Mouse (Mus musculus): ENCODE data around the gene D1Ertd622e. TPM values are rescaled to one million over a fixed set of nuclear protein-coding genes. Genes with fewer than 3 reads are reported as not detected.

The D1Ertd622e gene
- polyA plus RNA-seq, 1 experiment: 17.1 TPM

DNA sequence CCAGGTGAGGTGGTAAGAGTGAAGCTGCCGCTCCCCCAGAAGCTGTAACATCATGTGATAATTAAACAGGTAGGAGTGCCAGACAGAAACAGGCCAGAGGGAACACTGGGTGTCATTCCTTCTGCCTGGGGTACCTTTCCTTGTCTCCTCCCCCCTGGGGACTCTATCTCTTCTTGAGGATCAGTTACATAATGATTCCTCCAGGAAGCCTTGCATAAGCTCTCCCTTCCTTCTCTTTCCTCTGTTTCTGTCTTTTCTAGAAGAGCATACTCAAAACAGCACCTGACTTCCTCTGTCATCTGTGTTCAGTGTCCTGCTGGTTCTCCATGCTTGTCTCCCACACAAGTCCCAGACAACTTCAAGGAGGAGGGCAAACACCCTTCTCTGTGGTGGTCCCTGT lies 46.3 kb downstream of the D1Ertd622e start:
- Histone ChIP-seq H3K4me1 (ENCODE audit: control insufficient read depth, insufficient read depth, low read length) (no peaks in the 10 kb centered on the region; the same call in 1 of the 2 replicates), H3K4me3 (replicated peaks; ENCODE audit: control insufficient read depth, low read depth, low read length) (no peak overlapping the region), H3K27ac (ENCODE audit: control insufficient read depth, insufficient read depth, low read depth, low read length, poor library complexity) (no peak overlapping the region)
- no peak for TF ChIP-seq POLR2A (IDR thresholded peaks at IDR 0.05; ENCODE audit: borderline replicate concordance, control insufficient read depth, low read depth, low read length)
- 91% methylated on average over 1 of the region's 1 CpGs for WGBS

DNA sequence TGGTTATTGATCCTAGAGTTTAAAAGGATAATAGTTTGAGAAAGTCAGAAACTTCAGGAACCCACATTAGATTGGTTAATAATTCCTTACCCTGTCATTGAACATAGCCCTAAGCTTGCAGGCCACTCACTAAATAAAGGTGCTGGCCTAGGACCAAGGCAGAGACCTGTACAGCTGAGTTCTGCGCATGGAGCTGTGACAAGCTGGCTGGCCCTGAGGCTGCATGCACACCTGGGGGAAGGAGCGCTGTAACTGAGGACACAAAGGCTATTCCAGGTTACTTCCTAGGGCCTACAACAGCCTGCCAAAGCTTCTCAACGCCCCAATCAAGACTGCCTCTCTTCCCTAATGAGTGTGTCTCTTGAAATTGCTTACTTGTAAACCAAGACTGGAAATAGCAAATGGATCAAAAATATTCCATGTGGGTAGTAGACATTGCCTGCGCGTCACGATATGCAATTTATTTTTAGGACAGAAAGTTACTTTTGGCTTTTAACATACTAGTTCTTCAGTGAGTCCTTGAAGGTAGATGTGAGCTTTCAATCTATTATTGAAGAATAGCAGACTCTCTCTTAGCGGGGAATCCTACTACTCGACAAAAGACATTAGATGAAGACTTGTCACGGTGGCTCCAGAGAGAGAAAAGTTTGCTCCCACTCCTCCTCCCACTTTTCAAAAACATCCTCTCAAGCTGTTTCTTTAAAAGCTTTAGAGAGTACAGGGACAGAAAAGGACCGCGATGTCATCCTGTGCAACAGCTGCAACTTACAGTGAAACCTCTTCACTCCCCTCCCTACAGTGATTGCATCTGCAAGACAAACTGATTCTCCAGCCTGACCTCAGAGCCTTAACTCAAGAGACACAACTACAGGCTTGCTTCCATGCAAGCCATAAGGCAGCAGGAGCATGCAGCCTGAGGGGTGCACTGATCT lies 47.1 kb downstream of the D1Ertd622e start:
- Histone ChIP-seq H3K4me1 (ENCODE audit: control insufficient read depth, insufficient read depth, low read length) (no peaks in the 10 kb centered on the region; the same call in 1 of the 2 replicates), H3K27ac (ENCODE audit: control insufficient read depth, insufficient read depth, low read depth, low read length, poor library complexity) (no peak overlapping the region), H3K4me3 (replicated peaks; ENCODE audit: control insufficient read depth, low read depth, low read length) (no peak overlapping the region)
- WGBS: 92% methylated on average over 11 of the region's 11 CpGs
- TF ChIP-seq POLR2A (IDR thresholded peaks at IDR 0.05; ENCODE audit: borderline replicate concordance, control insufficient read depth, low read depth, low read length) (no peak), CTCF (IDR thresholded peaks at IDR 0.05; ENCODE audit: control insufficient read depth, insufficient read depth, low read length) (no peak)

DNA sequence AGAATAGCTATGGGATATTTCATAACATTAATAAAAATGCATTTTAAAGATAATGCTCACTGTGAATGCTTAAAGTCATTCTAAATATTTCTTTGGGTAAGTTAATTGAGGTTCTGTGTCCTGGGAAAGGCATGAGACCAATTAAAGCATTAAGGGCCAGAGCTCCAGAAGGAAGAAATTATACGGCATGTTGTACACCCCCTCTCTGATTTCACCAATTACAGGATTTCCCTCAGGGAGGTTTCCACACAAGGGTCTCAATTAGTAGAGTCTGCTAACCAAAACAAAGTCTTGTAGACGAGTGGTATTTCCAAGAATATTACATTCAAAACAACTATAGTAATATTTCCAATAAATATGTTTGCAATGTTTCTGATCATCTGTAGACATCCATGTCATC lies 50.1 kb downstream of the D1Ertd622e start:
- TF ChIP-seq CTCF (IDR thresholded peaks at IDR 0.05; ENCODE audit: control insufficient read depth, insufficient read depth, low read length): no peak
- no peak for TF ChIP-seq POLR2A (IDR thresholded peaks at IDR 0.05; ENCODE audit: borderline replicate concordance, control insufficient read depth, low read depth, low read length)
- Histone ChIP-seq H3K4me3 (replicated peaks; ENCODE audit: control insufficient read depth, low read depth, low read length) (no peak overlapping the region), H3K27ac (ENCODE audit: control insufficient read depth, insufficient read depth, low read depth, low read length, poor library complexity) (no peak overlapping the region), H3K4me1 (ENCODE audit: control insufficient read depth, insufficient read depth, low read length) (no peaks in the 10 kb centered on the region; the same call in 1 of the 2 replicates)
- 76% methylated on average over 2 of the region's 2 CpGs for WGBS

DNA sequence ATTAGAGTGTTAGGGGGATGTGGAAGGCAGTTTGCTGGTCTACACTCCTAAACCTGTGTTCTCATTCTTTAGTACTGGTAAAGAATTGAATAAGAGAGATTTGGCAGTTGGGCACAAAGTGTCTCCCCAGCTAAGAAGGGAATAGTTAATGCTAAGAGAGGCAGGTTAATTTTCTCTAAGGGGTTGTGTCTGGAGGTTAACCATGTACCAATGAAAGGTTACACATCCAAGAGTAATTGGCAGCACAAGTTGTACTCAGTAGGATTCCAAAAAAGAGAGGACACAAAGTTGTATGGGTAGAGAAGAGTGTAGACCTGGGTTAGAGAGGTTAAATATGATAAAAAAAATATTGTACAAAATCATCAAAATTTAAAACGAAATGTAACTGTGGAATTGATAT lies 58.5 kb downstream of the D1Ertd622e start:
- Histone ChIP-seq H3K4me3 (replicated peaks; ENCODE audit: control insufficient read depth, low read depth, low read length) (no peak overlapping the region), H3K27ac (ENCODE audit: control insufficient read depth, insufficient read depth, low read depth, low read length, poor library complexity) (no peak overlapping the region), H3K4me1 (ENCODE audit: control insufficient read depth, insufficient read depth, low read length) (no peaks in the 10 kb centered on the region)
- no peak for TF ChIP-seq CTCF (IDR thresholded peaks at IDR 0.05; ENCODE audit: control insufficient read depth, insufficient read depth, low read length)
- TF ChIP-seq POLR2A (IDR thresholded peaks at IDR 0.05; ENCODE audit: borderline replicate concordance, control insufficient read depth, low read depth, low read length): no peak
- 75% methylated on average over 1 of the region's 1 CpGs for WGBS

DNA sequence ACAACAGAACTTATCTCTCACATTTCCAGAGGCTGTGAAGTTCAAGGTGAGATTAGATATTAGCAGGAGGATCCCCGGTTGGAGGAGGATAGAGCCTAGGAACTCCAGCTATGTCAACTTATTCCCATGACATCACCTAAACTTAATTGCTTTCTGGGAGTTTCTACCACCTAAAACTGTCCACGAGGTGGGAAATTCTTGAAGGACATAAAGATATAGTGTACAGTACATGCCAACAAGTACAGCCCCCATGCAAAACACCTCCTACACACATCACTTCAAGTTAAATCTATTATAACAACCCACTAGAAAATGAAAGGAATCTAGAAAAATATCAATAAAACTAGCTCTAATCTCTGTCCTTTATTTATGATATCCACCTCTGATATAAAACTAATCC lies 61.5 kb downstream of the D1Ertd622e start:
- Histone ChIP-seq H3K27ac (ENCODE audit: control insufficient read depth, insufficient read depth, low read depth, low read length, poor library complexity) (no peak overlapping the region), H3K4me3 (replicated peaks; ENCODE audit: control insufficient read depth, low read depth, low read length) (no peak overlapping the region), H3K4me1 (ENCODE audit: control insufficient read depth, insufficient read depth, low read length) (no peaks in the 10 kb centered on the region)
- 76% methylated on average over 2 of the region's 2 CpGs for WGBS
- TF ChIP-seq POLR2A (IDR thresholded peaks at IDR 0.05; ENCODE audit: borderline replicate concordance, control insufficient read depth, low read depth, low read length) (no peak), CTCF (IDR thresholded peaks at IDR 0.05; ENCODE audit: control insufficient read depth, insufficient read depth, low read length) (no peak)

DNA sequence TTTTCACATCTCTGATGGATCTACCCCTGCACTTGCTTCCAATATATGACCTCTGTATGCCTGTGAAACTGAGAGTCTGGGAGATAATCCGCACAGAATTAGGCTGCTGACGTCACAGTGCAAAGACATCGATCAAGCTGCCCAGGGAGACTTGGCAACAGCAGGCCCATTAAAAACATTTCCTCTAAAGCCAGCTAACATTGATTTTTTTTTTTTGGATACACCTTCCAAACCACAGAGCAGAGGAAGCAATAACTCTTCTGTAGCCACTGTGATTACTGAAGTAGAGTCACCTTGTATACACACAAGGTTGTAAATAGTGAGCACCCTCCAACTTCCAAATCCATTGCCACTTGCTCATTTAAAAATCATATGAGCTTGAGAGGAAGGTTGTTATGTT lies 62.8 kb downstream of the D1Ertd622e start:
- TF ChIP-seq POLR2A (IDR thresholded peaks at IDR 0.05; ENCODE audit: borderline replicate concordance, control insufficient read depth, low read depth, low read length) (no peak), CTCF (IDR thresholded peaks at IDR 0.05; ENCODE audit: control insufficient read depth, insufficient read depth, low read length) (no peak)
- 44% methylated on average over 3 of the region's 3 CpGs for WGBS
- Histone ChIP-seq H3K4me3 (replicated peaks; ENCODE audit: control insufficient read depth, low read depth, low read length) (no peak overlapping the region), H3K4me1 (ENCODE audit: control insufficient read depth, insufficient read depth, low read length) (no peaks in the 10 kb centered on the region), H3K27ac (ENCODE audit: control insufficient read depth, insufficient read depth, low read depth, low read length, poor library complexity) (no peak overlapping the region)

DNA sequence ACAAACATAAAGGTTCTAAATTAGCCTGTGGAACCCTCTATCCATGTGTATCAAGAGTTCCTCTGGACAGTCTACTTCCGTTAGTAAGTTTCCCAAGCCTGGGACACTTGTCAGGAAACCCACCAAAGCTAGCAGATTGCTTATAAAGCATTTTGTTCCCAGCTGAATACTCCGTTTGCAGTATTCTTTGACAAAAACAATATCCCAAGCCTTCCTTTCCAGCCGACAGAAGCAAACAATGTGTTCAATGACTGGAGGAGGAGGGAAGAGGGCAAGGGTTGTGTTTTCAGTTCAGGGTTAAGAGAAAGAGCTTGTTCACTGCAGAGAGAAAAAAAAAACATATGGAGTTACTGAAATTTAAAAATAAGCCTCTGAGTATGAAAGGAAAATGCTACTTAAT lies 73.3 kb downstream of the D1Ertd622e start:
- WGBS: 79% methylated on average over 3 of the region's 3 CpGs
- TF ChIP-seq POLR2A (IDR thresholded peaks at IDR 0.05; ENCODE audit: borderline replicate concordance, control insufficient read depth, low read depth, low read length) (no peak), CTCF (IDR thresholded peaks at IDR 0.05; ENCODE audit: control insufficient read depth, insufficient read depth, low read length) (no peak)
- H3K4me3 ChIP-seq (replicated peaks; ENCODE audit: control insufficient read depth, low read depth, low read length): no peak overlapping the region

DNA sequence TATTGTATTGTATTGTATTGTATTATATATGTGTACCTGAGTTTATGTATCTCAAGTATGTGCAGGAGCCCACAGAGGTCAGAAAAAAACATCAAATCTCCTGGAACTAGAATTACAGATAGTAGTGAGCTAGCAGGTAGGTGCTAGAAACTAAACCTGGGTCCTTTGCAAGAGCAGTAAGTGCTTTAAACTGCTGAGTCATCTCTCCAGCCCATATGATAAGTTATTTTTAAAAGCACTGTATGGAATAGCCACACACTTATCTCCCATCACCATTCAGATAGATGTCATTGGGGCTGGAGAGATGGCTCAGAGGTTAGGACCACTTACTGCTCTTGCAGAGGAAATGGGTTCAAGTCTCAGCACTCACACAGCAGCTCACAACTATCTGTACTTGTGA lies 76.8 kb downstream of the D1Ertd622e start:
- Histone ChIP-seq H3K4me3 (replicated peaks; ENCODE audit: control insufficient read depth, low read depth, low read length) (no peak overlapping the region), H3K27ac (ENCODE audit: control insufficient read depth, insufficient read depth, low read depth, low read length, poor library complexity) (no peak overlapping the region), H3K4me1 (ENCODE audit: control insufficient read depth, insufficient read depth, low read length) (no peaks in the 10 kb centered on the region; the same call in 1 of the 2 replicates)
- TF ChIP-seq CTCF (IDR thresholded peaks at IDR 0.05; ENCODE audit: control insufficient read depth, insufficient read depth, low read length): no peak
- no peak for TF ChIP-seq POLR2A (IDR thresholded peaks at IDR 0.05; ENCODE audit: borderline replicate concordance, control insufficient read depth, low read depth, low read length)

More for the DNA sequence above, 73.3 kb downstream of the D1Ertd622e start:
- Histone ChIP-seq H3K27ac (ENCODE audit: control insufficient read depth, insufficient read depth, low read depth, low read length, poor library complexity) (no peak overlapping the region), H3K4me1 (ENCODE audit: control insufficient read depth, insufficient read depth, low read length) (no peaks in the 10 kb centered on the region)

All from bone marrow, adult 2 months (tissue).